Mouse (Mus musculus) layer of hippocampus, adult 9-10 months (tissue): Measurements from ENCODE around the gene Tcf12.

Source experiments
- DNase-seq: peaks from one replicate; pipeline ENCODE4 v3.0.0; 2022; ENCODE audit warnings: low spot score

The Tcf12 gene

DNA sequence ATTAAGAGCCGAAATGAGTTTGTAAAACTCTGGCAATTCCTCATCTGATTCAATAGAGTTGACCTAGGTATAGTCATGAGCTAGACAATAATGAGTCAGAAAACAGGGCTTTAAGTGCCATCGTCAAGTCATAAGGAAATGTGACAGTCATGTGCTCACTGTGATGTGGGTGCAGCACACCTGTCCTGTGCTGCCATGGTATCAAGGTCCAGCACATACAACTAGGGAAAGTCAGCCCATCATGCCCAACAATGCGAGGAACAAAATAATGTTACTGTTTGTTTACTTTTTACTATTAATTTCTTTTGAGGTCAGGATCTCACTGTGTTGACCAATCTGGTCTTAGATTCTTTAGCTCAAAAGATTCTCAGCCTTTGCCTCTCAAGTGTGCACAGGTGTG is 130.6 kb downstream of the Tcf12 start:
- no peak for DNase-seq

DNA sequence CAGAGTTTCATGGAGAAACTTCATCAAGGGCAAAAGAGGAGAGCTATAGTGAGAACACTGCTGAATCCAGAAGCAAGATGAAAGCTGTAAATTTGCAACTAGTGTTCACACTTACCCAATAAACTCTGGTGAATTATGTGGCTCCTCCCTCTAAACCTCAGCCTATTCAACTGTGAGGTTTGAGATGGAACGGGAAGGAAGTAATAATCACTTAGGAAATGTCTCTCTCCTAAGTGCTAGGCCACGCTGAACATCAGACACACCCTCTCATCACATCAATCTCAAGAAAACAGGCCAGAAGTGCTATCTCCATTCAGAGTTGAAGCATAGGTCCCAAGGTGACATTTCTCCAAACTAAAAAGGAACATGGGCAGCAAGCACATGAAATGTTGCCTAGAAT is 131.1 kb downstream of the Tcf12 start:
- DNase-seq: no peak

DNA sequence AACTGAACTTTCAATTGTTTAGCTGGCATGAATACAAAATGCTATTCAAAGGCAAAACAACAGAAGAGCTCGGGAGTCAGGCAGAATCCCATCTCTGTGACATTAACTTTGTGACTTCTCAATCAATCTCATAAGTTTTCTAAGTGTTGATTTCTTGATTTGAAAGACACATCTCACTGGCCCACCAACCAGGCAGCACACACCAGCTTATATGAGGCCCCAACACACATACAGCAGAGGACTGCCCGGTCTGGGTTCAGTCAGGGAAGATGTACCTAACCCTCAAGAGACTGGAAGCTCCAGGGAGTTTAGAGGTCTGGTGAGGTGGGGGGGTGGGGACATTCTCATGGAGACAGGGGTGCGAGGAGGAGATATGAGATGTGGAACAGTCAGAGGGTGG is 132.8 kb downstream of the Tcf12 start:
- no peak for DNase-seq

DNA sequence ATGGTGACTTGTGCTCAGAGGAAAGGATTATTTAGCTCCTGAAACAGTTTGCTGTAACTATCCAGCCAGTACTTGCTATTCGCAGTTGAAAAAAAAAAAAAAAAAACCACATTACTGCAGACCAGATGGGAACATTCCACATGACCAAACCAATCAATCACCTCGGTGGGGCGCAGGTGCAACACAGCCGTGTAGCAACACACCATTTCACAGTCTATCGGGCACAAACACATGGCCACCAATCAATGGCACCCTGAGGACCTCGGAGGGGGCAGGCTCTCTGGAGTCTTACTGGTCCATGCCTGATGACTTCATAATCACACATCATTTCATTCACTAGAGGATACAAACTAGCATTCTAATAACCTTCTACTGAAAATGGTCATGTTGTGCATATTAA is 135.6 kb downstream of the Tcf12 start:
- no peak for DNase-seq

DNA sequence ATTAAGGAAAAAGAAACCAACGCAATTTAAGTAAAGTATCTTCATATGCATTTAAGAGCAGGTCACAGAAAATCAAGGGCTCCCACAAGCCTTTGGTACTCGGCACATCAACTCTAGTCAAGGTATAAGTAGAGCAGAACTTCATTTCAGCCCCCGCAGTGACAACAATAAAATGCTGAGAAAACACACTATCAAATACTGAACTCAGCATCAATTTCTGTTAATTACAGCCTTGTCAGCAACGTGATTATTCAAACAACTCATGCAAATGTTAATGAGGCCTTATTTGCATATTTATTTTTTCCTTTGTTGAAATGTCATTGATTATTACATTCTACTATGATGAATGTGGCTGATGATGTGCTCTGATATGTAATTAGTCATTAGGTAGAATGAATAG is 136.5 kb downstream of the Tcf12 start:
- no peak for DNase-seq

DNA sequence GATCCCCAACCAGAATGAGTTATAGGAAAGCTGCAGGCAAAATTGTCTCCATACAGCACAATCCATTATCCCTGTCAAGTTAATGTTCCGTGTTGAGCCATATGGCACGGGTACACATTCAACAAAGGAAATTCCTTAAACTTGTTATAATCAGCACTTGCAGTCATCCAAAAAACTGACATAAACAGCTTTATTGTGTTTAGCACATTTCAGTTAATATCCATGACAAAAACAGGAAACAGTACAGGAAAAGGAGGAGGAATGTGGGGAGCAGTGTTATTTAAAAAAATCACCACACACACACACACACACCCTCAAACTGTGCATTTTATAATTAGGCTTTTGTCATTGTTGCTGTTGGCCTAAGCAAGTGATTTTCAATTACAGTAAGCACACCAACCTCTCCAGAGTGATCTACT is 137.1 kb downstream of the Tcf12 start:
- DNase-seq: no peak

DNA sequence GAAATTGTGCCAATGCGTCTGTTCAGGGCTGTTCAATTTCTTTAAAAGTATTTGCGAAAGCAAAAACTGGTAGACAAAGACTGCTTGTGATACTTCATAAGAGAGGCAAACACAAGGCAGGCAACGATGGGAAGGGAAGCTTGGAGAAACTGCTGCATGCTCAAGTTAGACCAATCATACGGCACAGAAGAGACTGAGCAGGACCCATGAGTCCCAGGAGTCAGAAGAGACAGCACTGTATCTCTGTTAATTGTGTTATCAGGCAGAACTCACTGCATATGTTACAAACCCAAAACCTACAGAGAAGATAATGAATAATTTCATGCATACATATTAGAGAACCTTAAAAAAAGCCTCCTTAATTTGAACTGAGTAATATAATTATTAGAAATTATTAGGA is 147.6 kb downstream of the Tcf12 start:
- DNase-seq: no peak

DNA sequence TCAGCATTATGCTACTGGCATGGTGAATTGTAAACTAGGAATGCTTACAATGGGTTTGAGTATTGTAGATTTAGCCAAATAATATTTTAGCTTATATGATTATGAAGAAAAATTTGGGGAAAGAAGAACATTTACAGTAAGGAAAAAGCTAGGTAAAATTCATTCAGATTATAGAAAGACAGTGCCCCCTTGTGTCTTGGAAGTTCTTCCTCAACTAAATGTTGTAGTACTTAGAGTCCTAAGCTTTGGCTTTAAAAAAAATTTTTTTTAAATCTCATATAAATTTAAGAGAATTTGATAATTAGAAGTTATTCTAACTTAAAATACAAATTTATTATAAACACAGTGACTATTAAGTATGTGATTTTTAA is 151.7 kb downstream of the Tcf12 start:
- DNase-seq: no peak

DNA sequence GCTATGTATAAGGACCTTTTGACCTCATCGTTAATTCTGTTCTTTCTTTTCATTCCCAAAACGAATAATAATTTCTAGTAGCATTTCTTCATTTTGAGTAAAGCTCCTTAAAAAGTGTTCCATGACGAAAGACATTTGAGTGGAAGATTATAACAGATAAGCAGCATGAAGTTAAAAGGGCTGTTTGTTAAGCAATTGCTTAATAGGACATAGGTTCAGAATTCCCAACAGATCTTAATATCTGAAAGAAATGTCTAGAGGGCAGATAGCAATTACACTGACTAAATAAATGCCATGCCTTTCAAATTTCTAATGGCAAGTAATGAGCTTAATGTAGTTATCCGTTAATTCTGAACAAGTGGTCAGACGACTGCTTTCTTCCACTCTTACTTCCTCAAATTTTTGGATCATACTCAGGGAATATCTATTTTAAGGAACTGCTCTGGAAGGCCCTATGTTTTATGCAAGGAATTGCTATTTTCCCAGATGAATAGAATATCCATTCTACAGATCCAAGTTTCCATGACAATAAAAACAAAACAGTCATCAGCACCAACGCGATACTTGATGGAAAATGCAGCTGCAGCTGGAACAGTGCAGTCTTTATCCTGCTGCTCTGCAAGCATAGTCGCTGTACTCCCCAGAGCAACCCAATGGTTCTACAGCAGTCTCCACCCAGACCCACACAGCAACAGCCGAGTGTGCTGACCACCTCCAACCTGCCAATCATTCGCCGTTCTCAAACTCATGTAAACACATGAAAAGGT is 152.2 kb downstream of the Tcf12 start:
- no peak for DNase-seq

DNA sequence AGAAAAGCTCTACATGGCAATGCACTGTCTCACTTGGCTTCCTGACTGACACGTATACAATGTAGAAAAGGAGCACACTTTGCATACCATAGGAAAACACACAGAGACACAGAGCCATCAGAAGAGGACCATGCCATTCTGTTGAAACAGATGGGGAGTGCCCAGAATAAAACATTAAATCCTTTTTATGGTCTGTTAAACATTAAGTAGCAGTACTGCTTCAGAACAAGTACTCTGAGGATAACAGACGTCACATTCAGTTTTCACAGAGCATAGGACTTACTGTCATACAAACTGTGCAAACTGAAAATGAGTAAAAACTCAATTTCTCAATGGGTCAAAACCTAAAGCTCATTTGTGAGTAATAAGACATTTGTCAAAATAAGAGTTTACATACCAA is 158.5 kb downstream of the Tcf12 start:
- DNase-seq: no peak

DNA sequence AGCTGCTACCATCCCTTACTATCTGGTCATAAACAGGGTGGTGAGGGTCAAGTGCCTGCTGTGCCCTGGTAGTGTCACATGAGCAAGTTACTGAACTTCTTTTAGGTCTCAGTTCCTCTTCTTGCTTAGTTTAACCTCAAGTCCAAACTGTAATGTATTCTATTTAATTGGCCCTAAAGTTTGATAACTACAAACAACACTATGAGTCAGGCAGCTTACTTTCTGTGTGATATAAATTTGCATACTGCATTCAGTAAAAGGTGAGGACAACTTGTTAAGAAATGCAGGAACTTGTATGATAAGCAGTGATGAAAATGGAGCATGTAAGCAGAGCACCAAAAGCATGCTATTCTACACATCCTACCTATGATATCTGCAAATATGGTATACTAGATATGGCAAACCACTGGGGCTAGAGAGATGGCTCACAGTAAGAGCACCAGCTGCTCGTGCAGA is 159.0 kb downstream of the Tcf12 start:
- no peak for DNase-seq

DNA sequence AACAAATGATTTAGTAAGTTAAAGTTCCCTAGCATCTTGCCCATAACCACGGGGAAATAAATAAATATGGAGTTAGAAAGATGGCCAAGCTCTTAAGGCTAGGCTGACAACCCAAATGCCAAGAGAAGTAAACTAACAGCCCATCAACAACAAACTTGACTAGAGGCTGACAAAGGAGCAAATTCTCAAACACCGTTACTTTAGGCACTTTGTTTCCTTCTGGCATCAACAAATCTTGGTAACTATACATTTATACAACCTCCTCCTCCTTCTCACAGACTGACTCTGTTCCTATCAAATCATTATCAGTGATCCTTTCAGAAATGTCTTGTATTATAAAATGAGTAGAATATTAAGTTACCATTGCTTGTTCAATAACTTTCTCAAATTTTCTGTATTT is 159.7 kb downstream of the Tcf12 start:
- DNase-seq: no peak

DNA sequence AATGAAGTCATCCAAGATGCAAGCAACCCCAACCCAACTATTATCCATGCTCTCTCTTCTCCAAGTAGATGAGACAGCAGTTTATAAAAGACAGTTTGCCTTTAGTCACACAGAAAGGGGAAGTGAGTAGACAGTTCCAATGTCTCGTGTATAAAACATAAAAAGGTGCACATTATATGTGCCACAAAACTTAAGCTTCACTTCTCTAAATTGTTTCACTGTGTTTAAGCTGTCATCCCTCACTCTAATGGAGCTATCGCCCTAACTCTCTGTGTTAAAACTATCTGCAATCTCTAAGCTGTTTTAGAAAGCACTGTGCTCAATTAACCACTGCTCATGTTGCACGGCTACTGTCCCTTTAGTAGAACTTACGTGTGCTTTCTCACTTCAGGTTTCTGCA is 160.3 kb downstream of the Tcf12 start:
- no peak for DNase-seq

DNA sequence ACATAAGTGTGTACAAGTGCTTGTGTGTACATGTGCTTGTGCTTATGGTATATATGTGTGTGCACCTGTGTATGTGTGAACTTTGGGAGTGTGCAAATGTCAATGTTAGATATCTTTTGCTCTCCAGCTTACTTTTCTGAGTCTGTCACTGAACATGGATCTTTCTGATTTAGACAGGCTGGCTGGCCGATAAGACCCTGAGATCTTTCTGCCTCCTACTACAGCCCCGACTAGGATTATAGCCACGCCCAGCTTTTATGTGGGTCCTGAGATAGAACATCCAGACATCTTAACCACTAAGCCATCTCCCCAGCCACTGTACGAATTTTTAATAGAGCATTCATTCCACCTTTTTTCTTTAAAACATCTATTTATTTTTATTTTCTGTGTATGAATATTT is 166.9 kb downstream of the Tcf12 start:
- DNase-seq: no peak

DNA sequence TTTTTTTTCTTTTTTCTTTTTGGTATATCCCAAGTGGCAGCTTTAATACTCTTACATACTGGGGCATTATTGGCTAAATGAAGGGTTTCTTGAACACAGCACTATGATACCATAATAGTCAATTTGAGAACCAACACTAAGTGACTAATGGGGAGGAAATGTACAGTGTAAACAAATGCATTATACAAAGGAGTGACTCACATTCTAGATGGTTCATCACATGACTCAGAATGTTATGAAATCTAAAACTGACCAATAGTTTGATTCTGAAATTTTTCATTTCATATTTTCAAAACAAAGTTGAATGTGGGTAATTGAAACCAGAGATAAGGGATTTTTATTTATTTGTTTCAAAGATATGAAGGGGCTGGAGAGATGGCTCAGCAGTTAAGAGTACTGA is 169.2 kb downstream of the Tcf12 start:
- DNase-seq: no peak

DNA sequence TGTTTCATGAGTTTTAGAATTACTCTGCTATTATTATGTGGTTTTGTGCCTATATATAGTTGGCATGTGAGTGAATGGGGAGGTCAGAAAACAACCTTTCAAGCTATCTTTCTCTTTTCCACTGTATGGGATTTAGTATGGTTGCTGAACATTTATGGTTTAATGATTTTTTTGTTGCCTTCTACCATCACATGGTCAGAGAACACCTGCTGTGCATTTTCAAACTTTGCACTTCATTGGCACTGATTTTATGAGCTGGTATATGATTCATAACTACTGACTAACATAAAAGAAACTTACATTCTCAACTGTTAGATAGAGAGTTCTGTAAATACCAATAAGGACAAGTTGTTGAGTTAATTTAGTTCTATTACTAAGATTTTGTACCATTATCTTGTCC is 171.7 kb downstream of the Tcf12 start:
- DNase-seq: no peak

DNA sequence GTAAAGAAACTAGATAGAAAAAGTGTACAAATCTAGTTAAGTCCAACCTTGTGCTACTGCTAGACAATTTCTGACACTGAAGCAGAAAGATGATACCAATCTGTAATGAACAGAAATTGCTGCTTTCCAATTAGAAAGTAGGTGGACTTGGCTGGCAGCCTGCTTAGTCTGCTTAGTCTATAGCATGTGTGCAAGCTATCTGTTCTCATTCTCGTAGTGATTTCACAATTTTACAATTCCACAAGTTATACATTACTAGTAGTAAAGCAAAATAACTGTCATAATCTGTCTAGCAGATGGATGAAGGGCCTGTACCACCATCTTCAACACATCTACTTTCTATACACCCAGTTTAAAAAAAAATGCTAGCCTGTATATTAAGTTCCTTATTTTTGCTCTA is 175.5 kb downstream of the Tcf12 start:
- DNase-seq: no peak

DNA sequence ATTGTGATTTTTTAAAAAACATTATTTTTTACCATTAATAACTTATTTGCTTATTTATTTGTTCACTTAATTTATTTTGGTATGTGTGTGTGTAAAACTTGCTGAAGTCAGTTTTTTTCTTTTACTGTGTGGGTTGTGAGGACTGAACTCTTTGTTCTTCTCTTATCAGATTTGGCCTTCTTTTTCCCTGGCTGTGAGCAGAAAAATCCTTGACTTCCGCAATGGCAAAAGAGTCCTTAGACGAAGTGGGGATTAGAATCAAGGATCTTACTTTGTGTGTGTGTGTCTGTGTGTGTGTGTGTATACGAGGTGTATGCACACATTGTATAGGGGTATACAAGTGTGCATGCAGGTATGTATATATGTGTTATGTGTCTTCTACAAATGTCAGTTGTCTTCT is 176.8 kb downstream of the Tcf12 start:
- no peak for DNase-seq

DNA sequence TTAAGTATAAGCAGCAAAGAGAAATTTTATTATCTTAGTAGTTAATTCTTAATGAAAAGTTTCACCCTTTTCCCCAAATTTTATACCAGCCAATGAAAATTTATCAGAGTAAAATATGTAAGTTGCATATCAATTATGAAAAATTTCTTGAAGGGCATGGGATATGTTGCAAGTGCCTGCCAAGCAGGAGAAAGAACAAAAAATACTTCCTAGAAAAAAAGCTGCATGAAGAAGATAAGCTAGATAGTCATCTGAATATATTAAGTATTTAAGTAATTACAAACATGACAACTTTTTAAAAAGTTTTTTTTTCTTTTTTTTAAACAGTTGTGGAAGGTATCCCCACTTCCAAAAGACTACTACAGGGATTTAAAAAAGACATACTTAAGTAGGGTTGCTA is 179.7 kb downstream of the Tcf12 start:
- no peak for DNase-seq

DNA sequence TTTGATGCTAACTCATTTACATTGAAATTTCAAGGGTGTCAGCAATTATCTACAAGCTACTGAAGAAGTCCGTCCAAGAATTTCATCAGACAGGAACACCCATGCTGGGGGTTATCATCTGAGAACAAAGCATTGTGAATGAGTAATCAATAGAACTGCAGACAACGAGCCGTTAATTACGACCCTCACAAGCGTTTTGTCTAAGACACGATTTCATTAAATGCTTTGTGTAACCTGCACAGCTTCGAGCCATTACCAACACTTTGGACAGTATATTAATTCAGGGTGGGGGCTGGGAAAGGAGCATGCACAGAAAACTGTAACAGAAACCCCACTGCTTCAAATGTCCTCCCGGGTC is 180.3 kb downstream of the Tcf12 start:
- DNase-seq: no peak

DNA sequence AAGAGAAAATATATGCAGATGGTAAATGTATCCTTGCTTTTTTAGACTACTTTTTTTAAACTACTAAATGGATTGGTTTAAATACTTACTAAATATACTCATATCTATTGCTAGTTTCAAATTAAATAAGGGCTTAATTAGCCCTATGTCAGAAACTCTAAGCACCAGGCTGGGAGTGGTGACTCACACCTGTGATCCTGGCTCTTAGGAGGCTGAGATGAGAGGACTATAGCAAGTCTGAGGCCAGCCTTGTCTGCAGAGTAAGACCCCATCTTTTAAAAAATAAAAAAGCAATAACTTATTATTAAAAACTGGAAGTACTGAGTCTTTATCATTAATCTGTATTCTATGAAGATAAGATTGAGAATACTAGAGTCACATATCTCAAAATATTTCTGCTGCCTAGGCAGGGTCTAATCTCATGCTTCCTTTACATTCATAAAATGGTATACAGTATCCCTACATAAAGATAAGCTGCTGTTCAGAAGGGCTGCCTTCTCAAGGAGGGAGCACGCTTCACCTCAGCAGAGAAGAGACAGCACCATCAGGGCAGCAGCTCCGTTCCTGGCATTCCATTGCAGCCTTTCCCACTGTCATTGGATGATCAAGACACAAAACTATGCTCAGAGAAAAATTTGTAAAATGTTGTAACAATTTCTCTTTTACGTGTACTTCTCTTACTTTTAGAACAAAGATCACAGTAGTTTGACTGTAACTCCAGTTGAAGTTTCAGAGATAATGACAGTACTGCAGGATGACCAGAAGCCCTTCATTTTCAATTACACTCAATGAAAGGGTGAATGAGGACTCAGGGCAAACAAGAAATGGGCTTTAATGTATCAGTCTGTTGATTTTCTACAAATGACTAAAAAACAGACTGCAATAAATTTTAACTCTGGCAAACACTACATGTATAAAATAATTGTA is 181.0 kb downstream of the Tcf12 start:
- no peak for DNase-seq

DNA sequence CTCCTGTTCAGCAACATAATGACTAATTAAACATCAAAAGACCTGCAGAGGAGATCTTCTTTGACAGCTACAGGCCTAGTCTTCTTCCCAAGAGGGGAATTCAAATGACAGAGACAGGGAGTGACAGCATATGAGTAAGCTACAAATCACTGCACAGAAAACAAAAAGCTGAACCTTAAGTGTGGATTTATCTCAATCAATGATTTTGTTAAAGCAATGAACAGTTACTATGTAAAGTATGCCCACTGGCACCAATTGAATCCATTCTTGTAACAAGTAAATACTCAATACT is 195.1 kb downstream of the Tcf12 start:
- DNase-seq: no peak

DNA sequence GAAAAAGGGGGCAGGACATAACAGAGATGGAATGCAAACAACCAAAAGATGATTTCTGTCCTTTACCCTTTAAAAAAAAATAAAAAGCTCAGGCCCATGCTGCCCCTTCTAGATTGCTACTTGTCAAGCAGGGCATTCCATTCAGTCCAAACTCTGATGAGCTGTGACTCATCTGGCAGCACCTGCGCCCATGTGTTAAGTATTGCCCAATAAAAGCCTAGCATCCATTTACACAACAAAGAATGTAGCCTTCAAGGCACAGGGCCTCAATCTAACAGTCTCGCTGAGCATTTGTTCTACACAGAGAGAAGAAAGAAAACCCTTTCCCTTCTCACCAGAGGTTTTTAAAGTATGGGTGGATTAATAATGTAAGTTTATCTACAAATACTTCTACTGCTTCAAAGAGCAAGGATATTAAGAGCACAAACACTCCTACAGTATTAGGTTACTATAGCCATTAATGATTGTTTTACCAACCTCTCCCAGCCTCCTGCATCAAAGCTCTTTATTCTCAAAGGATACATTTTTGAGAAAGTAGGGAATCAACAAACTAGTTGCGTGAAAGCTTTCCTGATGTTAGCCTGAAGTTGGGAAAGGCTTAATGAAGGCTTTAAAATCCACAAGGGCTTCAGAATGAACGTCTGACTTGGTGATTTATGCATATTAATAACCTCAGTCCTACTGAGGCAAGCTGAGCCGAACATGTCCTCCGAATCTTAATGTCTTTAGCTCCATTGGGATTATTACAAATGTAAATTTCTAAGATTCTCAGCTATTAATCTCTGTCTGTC is 195.6 kb downstream of the Tcf12 start:
- no peak for DNase-seq
